Mouse (Mus musculus) CH12.LX (cell line): ENCODE data around the gene Usp21. TPM values are rescaled to one million over a fixed set of nuclear protein-coding genes. Genes with fewer than 3 reads are reported as not detected.

ENCODE experiments used
- DNase-seq: peaks from one replicate; pipeline ENCODE4 v3.0.0-alpha.2; 2013; ENCODE audit errors: extremely low read depth
- H3K27ac ChIP-seq: 2 replicates; pipeline ENCODE4 v1.5.1; 2012; ENCODE audit warnings: low read depth, mild to moderate bottlenecking, control low read depth, moderate library complexity; ENCODE audit not compliant: insufficient read depth
- H3K27me3 ChIP-seq: replicated peaks from 2 replicates; pipeline ENCODE3; 2012; ENCODE audit warnings: inconsistent platforms
- H3K36me3 ChIP-seq, 2 experiments: replicated peaks in 1 of 2; 2 replicates each; pipeline versions ENCODE3 to v1.6.1; 2012; ENCODE audit warnings: inconsistent platforms in 1 of 2, low read length in 1 of 2, mild to moderate bottlenecking in 1 of 2, mixed read lengths in 1 of 2, moderate library complexity in 1 of 2; ENCODE audit not compliant: control insufficient read depth in 1 of 2, insufficient read depth in 1 of 2
- H3K4me1 ChIP-seq, 2 experiments: 2 replicates each; pipeline ENCODE4 v1.6.1; 2012; ENCODE audit warnings: inconsistent platforms in 1 of 2, moderate library complexity in 1 of 2; ENCODE audit not compliant: insufficient read depth in 2 of 2, control insufficient read depth in 1 of 2
- H3K4me2 ChIP-seq: 2 replicates; pipeline ENCODE4 v1.6.1; 2012; ENCODE audit warnings: low read depth, mild to moderate bottlenecking, control low read depth; ENCODE audit not compliant: poor library complexity, insufficient read depth, severe bottlenecking
- H3K4me3 ChIP-seq, 3 experiments: fragments of 150-350 bp in 1 of 3; sonication (generic) in 1 of 3; replicated peaks in 1 of 3; 2 replicates each; pipeline versions ENCODE3 to v1.5.1; 2011 to 2012; ENCODE audit warnings: low read depth in 2 of 3, low read length in 2 of 3, mild to moderate bottlenecking in 2 of 3, moderate library complexity in 2 of 3, control low read depth in 1 of 3, improper control_type of control experiment in 1 of 3, inconsistent platforms in 1 of 3, mixed read lengths in 1 of 3; ENCODE audit not compliant: poor library complexity in 1 of 3
- H3K79me2 ChIP-seq: replicated peaks from 2 replicates; pipeline ENCODE4 v1.6.1; 2012; ENCODE audit warnings: mild to moderate bottlenecking, moderate library complexity; ENCODE audit not compliant: control insufficient read depth, poor library complexity, insufficient read depth, severe bottlenecking; ENCODE audit errors: extremely low read depth
- H3K9ac ChIP-seq: 2 replicates; pipeline ENCODE4 v1.6.1; 2012; ENCODE audit warnings: low read depth, mild to moderate bottlenecking, control low read depth, moderate library complexity; ENCODE audit not compliant: insufficient read depth
- H3K9me3 ChIP-seq: replicated peaks from 2 replicates; pipeline ENCODE3; 2012; ENCODE audit warnings: low read length, inconsistent platforms, mixed read lengths
- BHLHE40 ChIP-seq: IDR thresholded peaks from 2 replicates; pipeline ENCODE4 v1.6.1; 2011; ENCODE audit warnings: mild to moderate bottlenecking, low read depth, low read length, improper control_type of control experiment
- ELF1 ChIP-seq: IDR thresholded peaks from 2 replicates; pipeline ENCODE4 v1.6.1; 2014; ENCODE audit warnings: low read depth, mild to moderate bottlenecking, inconsistent platforms, low read length, improper control_type of control experiment
- EP300 ChIP-seq: IDR thresholded peaks from 2 replicates; pipeline ENCODE4 v1.6.1; 2011; ENCODE audit warnings: low read length, improper control_type of control experiment
- HCFC1 ChIP-seq: IDR thresholded peaks from 2 replicates; pipeline ENCODE4 v1.6.1; 2012; ENCODE audit warnings: low read depth, mild to moderate bottlenecking, inconsistent platforms, low read length, improper control_type of control experiment
- JUND ChIP-seq: conservative IDR thresholded peaks from 2 replicates; pipeline ENCODE4 v1.6.1; 2011; ENCODE audit warnings: low read depth, low read length, improper control_type of control experiment
- MAFK ChIP-seq: IDR thresholded peaks from 2 replicates; pipeline ENCODE4 v1.6.1; 2011; ENCODE audit warnings: low read length, improper control_type of control experiment; ENCODE audit not compliant: insufficient replicate concordance
- MAX ChIP-seq: IDR thresholded peaks from 2 replicates; pipeline ENCODE4 v1.6.1; 2011; ENCODE audit warnings: low read length, improper control_type of control experiment
- MAZ ChIP-seq: IDR thresholded peaks from 2 replicates; pipeline ENCODE4 v1.6.1; 2012; ENCODE audit warnings: low read depth, mild to moderate bottlenecking, inconsistent platforms, low read length, improper control_type of control experiment, moderate library complexity
- MEF2A ChIP-seq: IDR thresholded peaks from 2 replicates; pipeline ENCODE4 v1.6.1; 2014; ENCODE audit warnings: low read depth, mild to moderate bottlenecking, inconsistent platforms, low read length, improper control_type of control experiment, borderline replicate concordance
- NRF1 ChIP-seq: IDR thresholded peaks from 2 replicates; pipeline ENCODE4 v1.6.1; 2014; ENCODE audit warnings: low read depth, mild to moderate bottlenecking, inconsistent platforms, low read length, improper control_type of control experiment, moderate library complexity
- PAX5 ChIP-seq: IDR thresholded peaks from 2 replicates; pipeline ENCODE4 v1.6.1; 2012; ENCODE audit warnings: low read length, inconsistent platforms, mixed read lengths
- POLR2AphosphoS2 ChIP-seq: IDR thresholded peaks from 2 replicates; pipeline ENCODE4 v1.6.1; 2011; ENCODE audit warnings: low read depth, low read length, improper control_type of control experiment
- RAD21 ChIP-seq: IDR thresholded peaks from 2 replicates; pipeline ENCODE4 v1.6.1; 2011; ENCODE audit warnings: low read depth, mild to moderate bottlenecking, low read length, improper control_type of control experiment, moderate library complexity
- SMC3 ChIP-seq: IDR thresholded peaks from 2 replicates; pipeline ENCODE4 v1.6.1; 2011; ENCODE audit warnings: low read depth, low read length, improper control_type of control experiment
- TBP ChIP-seq: conservative IDR thresholded peaks from 2 replicates; pipeline ENCODE4 v1.6.1; 2011; ENCODE audit warnings: low read depth, low read length, improper control_type of control experiment
- USF1 ChIP-seq: IDR thresholded peaks from 2 replicates; pipeline ENCODE4 v1.6.1; 2014; ENCODE audit warnings: low read depth, mild to moderate bottlenecking, inconsistent platforms, low read length, improper control_type of control experiment
- ZNF384 ChIP-seq: IDR thresholded peaks from 2 replicates; pipeline ENCODE4 v1.6.1; 2012; ENCODE audit warnings: low read depth, low read length, improper control_type of control experiment, inconsistent platforms
- dilution Hi-C: fragments of 300-500 bp; cut with MboI; formaldehyde crosslinking; loops from 2 replicates; pipeline ENCODE4 v1.14.3; 2020; ENCODE audit warnings: low sequenced_read_pairs; ENCODE audit not compliant: extremely low pct_unique_long_range_greater_than_20kb, extremely low pct_ligation_motif_present
- in situ Hi-C: fragments of 300-500 bp; cut with MboI; formaldehyde crosslinking; loops from 3 replicates; pipeline ENCODE4 v1.14.3; 2019; ENCODE audit warnings: low sequenced_read_pairs, low pct_ligation_motif_present, low pct_unique_long_range_greater_than_20kb, mixed read lengths
- polyA plus RNA-seq: library from polyadenylated mRNA; unstranded; fragments of >175 nt; gene quantifications from 2 replicates; pipeline ENCODE4 v1.2.1, GENCODE M21; 2012; ENCODE audit warnings: low read depth; ENCODE audit not compliant: insufficient read length
- total RNA-seq, 2 experiments: library from RNA; depleted of rRNA; stranded (reverse); fragments of 300-350 nt in 1 of 2; fragments of >200 nt in 1 of 2; gene quantifications; 2 replicates each; pipeline ENCODE4 v1.2.3; 2012 to 2014

The Usp21 gene
- total and polyA plus RNA-seq, 3 experiments, result 8.5 to 37.6 (median 14.2) TPM

DNA sequence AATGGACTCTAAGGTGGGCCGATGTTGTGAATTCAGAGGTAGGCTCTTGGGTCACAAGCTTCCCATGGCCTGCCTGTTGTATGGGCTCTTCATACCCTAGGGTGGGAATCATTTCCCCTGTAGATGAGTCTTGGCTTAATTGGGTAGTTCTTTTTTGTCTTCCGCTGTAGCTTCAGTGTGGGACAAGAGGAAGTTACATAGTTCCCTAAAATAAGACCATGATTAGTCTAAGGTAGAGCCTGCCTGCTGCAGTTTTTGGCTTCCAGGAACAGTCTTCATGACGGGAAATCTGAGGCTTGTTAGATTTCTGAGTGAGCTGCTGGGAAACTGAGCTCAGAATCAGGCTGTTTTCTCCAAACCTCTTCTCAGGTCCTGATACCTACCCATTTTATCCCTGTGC, 15.7 kb downstream of the Usp21 start:
- in situ Hi-C loops, result no loop called here
- H3K4me1 ChIP-seq, result peaks cover 0 to 26% of the 10 kb centered on the region in 2 experiments; a peak in 2 of 4 replicates
- H3K4me2 ChIP-seq, result no peak overlapping the region
- H3K4me3 ChIP-seq, result no peak overlapping the region
- no peaks in the 10 kb centered on the region for H3K9me3 ChIP-seq
- dilution Hi-C loops, result no loop called here
- no peaks in the 10 kb centered on the region for H3K27me3 ChIP-seq
- DNase-seq, result no peak
- no peaks in the 10 kb centered on the region for H3K79me2 ChIP-seq
- no peak overlapping the region for H3K9ac ChIP-seq
- TF ChIP-seq HCFC1, result no peak
- no peak for TF ChIP-seq PAX5
- TF ChIP-seq RAD21, result no peak
- TF ChIP-seq BHLHE40, result no peak
- TF ChIP-seq JUND, result no peak
- H3K27ac ChIP-seq, result no peak overlapping the region
- peaks cover 44 to 54% of the 10 kb centered on the region in 2 experiments for H3K36me3 ChIP-seq

DNA sequence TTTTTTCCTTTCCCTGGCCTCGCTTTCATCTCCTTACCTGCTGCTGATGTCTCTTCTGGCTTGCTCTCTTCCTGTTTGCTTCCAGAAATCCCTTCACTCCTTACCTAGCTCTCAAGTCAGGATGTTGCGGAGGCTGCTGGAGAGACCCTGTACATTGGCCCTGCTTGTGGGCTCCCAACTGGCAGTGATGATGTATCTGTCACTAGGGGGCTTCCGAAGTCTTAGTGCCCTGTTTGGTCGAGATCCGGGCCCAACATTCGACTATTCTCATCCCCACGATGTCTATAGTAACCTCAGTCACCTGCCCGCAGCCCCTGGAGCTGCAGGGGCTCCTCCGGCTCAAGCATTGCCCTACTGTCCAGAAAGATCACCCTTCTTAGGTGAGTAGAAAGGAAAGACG, 16.2 kb downstream of the Usp21 start:
- no peak overlapping the region for H3K4me2 ChIP-seq
- H3K4me3 ChIP-seq, result no peak overlapping the region
- in situ Hi-C loops (no loop called here), dilution Hi-C loops (no loop called here)
- H3K9ac ChIP-seq, result no peak overlapping the region
- no peaks in the 10 kb centered on the region for H3K9me3 ChIP-seq
- H3K27ac ChIP-seq, result no peak overlapping the region
- no peaks in the 10 kb centered on the region for H3K27me3 ChIP-seq
- no peak for TF ChIP-seq JUND
- no peak for TF ChIP-seq TBP
- no peak for TF ChIP-seq USF1
- no peak for TF ChIP-seq MAZ
- TF ChIP-seq NRF1, result no peak
- TF ChIP-seq ZNF384, result no peak; the same call in 1 of the 2 replicates
- no peak for TF ChIP-seq POLR2AphosphoS2
- TF ChIP-seq RAD21, result no peak
- TF ChIP-seq PAX5, result no peak
- no peak for TF ChIP-seq SMC3
- no peak for TF ChIP-seq MAX
- TF ChIP-seq MEF2A, result no peak
- TF ChIP-seq EP300, result no peak
- TF ChIP-seq MAFK, result no peak
- TF ChIP-seq ELF1, result no peak
- H3K36me3 ChIP-seq, result peaks cover 39 to 50% of the 10 kb centered on the region in 2 experiments
- peaks cover 0 to 26% of the 10 kb centered on the region in 2 experiments; a peak in 2 of 4 replicates for H3K4me1 ChIP-seq
- no peaks in the 10 kb centered on the region for H3K79me2 ChIP-seq
- no peak for DNase-seq
